Mouse (Mus musculus): ENCODE results near the gene Efna4.

Efna4 gene

DNA sequence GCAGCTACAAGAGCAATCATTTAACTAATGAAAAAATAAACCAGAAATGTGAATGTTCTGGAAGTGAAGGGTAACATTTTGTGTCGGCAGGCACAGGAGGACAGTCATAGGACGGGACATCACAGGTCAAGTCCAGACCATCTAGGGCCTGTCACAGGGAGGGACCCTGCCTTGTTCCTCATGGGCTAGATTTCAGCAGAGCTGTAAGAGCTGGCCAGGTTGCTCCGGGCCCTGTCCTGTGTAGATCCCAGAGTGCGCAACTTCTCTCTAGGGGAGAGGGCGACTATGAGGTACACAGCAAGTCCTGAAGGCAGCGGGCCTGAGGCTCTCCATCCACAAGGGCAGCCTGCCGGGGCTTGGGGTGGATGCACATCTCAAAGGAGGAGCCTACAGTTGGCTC lies 23.8 kb upstream of the Efna4 start, which contains the start of gene Dcst2:
Gene Dcst2, plus strand, starts transcription at position 301 of the 400 bp plus-strand sequence.
- in situ Hi-C loops (cut with MboI), result no loop called here

DNA sequence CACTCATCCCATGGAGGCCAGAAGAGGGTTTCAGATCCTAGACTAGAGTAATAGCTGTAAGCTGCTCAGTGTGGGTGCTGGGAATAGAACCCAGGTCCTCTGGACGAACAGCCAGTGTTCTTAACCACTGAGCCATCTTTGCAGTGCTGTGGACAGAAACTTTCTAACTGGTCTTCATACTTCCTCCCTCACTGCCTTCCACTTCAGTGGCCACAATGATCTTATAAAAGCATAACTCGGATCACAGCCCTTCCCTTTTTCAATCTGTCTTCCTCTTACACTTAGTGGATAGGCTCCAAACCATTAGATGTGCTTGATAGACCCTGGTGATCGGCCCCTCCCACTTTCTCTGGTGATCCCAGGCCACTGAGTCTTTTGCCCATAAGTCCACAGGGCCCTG lies 22.4 kb upstream of the Efna4 start:
- in situ Hi-C loops (cut with MboI), result no loop called here

DNA sequence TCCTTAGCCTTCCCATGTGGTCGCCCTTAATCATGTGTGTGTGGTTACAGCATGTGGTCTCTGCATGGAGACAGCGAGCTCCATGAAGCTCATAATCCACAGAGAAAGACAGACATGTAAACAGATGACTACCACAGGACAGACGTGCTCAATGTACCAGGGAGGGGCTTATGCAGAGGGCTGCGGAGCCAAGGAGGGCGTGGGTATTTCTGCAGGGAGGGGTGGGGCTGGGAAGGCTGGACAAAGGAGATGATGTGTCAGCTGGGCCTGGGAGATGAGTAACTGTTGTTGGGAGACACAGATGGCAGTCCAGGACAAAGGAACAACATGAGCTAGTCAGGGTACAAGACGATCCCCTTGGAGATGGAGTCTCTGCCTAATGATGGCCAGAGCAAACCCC lies 21.8 kb upstream of the Efna4 start:
- in situ Hi-C loops (cut with MboI), result no loop called here

DNA sequence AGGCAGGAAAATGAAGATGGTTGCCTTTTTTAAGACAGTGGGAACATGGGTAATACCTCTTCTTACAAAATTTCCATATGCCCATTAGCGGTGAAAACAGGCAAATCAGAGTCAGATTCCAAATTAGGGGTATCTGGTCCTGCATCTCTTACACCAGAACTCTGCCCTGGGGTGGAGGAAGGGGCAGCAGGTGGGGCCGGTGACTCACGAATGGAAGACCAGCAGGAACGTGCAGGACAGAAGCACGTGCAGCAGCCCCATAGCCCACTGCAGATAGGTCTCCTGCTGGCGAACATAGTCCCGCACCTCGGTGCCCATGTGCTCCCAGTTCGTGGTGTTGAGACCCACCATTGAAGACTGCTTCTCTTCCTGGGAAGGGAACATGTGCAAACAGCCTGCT lies 18.2 kb upstream of the Efna4 start:
- in situ Hi-C loops (cut with MboI), result no loop called here

DNA sequence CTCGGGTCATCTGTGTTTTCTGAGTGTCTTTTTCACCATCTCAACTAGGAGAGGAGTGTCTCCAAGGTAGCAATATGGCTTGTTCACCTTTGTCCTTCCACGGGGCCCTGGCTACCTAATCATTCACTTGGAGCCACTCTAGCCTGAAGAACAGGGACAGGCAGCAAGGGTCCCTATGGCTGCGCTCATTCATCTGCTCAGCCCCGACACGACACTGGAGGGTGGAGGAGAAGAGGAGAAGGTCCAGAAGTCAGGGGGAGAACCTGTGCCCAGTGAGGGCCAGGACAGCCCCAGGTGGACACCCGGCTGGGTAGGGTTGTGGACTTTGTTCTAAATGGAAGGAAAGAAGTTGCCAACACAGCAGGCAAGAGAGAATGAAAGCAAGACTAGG lies 17.7 kb upstream of the Efna4 start:
- in situ Hi-C loops (cut with MboI), result no loop called here

DNA sequence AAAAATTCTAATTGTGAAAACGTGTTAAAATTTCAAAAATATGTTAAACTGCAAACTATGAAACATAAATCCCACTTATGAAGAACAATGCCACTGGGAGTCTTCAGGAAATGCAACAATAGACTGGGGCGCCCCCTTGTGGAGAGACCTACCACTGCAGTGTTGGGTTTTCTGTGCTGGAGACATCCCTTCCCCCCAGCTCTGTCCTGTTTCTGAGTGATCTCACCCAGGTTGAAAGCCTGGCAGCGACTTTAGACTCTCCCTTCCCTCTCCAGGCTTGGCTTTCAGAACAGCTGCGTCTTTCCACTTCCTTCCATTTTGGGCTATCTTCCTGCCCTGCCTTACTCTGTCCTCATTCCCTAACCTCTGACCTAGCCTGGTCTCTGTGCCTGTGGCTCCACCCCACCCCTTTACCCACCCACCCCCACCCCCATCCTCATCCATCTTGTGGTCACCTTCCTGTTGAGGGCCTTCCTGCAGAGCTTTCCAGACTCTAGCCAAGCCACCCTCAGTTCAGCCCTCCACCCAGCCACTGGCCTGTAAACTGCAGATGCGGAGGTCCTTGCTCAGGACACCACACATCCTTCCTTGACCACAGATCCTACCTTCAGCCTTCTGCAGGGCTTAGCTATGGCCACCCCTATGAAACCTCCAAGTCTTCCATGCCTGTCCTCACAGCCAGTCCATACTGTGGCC lies 17.1 kb upstream of the Efna4 start:
- in situ Hi-C loops (cut with MboI), result no loop called here

DNA sequence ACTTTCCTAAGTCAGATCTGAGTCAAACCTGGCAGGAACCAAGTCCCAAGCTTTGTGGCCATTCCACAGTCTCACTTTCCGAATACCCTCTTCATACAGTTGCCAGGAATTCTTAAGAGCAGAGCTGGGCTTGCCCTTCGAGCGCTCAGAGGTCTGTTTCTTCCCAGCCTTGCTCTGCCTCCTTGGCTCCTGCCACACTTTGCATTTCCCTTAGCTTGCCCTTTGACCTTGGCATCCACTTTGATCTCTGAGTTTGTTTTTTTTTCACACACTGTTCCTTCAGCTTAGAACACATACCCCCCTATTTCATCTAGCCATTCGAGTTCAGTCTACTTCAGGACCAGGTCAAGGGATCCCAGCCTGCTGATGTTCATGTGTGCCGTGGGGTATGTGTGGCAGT lies 13.4 kb upstream of the Efna4 start:
- in situ Hi-C loops (cut with MboI), result no loop called here

DNA sequence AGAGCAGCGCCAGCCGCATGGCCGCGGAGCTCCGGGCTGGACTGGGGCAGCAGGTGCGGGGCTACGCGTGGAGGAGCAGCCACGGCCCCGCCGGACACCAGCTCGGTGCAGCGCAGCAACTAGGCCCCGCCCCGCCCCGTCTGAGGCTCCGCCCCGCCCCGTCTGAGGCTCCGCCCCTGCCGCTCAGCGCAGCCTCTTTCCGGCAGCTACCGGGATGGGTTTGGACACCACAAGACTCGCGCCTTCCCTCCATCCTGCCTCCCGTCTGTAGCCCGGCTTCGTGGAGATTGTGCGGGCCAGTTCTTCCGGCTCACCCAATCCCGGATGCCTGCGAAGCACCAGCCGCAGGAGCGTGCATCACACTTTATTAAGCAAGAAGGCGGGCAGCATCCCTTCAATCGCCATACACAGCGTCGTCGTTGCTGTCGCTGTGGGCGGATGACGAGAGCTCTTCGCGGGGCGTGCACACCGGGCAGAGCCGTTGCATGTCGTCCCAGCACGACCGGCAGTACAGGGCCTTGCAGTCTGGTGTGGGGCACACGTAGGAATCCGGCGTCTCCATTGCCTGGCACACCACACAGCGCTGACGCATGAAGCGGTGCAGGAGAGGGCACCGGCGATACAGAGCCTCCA lies 12.2 kb upstream of the Efna4 start, which contains the start of gene Adam15:
Gene Adam15, minus strand, starts transcription at position 128 of the 633 bp plus-strand sequence.
- in situ Hi-C loops (cut with MboI), result loop anchor here (10.0 kb wide), 1 partner anchor 135 kb away; no protein-coding TSS in a partner anchor

- in situ Hi-C loops (cut with MboI), result loop anchor here (10.0 kb wide), 1 partner anchor 136 kb away; no protein-coding TSS in a partner anchor
Measured at GRCm38 (mm10) chr3:89348911-89349868, 11.4 kb upstream of the Efna4 start.

- in situ Hi-C loops (cut with MboI), result loop anchor here (10.0 kb wide), 1 partner anchor 137 kb away; no protein-coding TSS in a partner anchor
Measured at GRCm38 (mm10) chr3:89347916-89348315, 10.1 kb upstream of the Efna4 start.

DNA sequence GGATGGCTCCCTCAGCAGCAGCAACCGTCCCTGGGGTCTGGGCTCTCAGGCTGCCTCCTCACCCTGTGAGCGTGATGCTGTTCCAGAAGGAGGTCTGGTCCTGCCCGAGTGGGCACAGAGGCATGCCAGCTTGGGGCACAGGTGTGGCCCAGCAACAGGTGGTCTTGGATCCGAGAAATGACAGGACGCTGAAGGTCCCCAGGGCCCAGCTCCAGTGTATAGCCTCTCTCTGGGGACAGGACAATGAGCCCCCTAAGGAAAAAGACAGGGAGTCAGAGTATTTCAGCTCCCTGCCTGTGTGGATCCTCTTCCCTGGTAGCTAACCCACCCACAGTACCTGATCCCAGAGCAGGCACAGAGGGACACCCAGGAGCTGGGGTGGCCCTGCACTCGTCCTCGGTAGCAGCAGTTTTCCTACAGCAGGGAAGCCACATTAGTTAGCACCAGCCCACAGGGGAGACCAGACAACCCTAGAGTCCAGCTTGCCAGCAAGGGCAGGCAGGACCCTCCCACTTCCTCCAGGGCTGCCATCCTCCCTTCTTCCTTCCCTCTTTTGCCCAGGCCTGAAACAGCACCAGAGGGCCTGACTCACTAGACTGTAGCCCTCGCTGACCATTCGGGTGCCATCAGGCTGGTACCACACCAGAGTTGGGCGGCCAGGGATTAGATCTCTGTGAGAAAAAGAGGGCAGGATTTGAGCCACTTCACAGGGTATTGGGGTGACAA lies 9.2 kb upstream of the Efna4 start:
- in situ Hi-C loops (cut with MboI), result loop anchor here (10.0 kb wide), 1 partner anchor 138 kb away; no protein-coding TSS in a partner anchor

GRCm38 (mm10) chr3:89343279-89343678 lies 5.5 kb upstream of the Efna4 start:
- in situ Hi-C loops (cut with MboI), result loop anchor here (10.0 kb wide), 1 partner anchor 142 kb away; no protein-coding TSS in a partner anchor

DNA sequence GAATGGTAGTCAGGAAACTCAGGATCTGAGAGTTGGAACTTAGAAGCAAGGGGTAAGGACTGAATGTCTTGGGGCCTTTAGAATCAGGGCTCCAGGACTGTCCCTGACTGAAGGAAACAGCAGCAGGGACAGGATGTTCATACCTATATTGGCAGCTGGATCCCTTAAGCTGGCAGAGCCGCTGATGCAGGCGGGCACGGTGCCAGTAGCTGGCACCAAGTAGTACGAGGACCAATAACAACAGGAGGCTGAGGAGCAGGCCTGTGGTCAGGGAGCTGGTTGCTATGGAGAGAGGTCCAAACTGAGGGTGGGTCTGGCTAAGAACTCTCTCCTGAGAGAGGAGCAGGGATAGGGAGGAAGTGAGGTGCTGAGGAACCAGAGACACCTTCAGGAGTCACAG lies 4.0 kb upstream of the Efna4 start:
- in situ Hi-C loops (cut with MboI), result loop anchor here (10.0 kb wide), 1 partner anchor 143 kb away; no protein-coding TSS in a partner anchor

- in situ Hi-C loops (cut with MboI), result loop anchor here (10.0 kb wide), 1 partner anchor 144 kb away; no protein-coding TSS in a partner anchor
Measured at GRCm38 (mm10) chr3:89340465-89340864, 2.6 kb upstream of the Efna4 start.

GRCm38 (mm10) chr3:89339416-89339815 lies 1.6 kb upstream of the Efna4 start:
- in situ Hi-C loops (cut with MboI), result no loop called here

- in situ Hi-C loops (cut with MboI), result no loop called here
Measured at GRCm38 (mm10) chr3:89337062-89337720, 637 bp downstream of the Efna4 start.

- in situ Hi-C loops (cut with MboI), result no loop called here
Measured at GRCm38 (mm10) chr3:89336529-89336928, 1.3 kb downstream of the Efna4 start.

DNA sequence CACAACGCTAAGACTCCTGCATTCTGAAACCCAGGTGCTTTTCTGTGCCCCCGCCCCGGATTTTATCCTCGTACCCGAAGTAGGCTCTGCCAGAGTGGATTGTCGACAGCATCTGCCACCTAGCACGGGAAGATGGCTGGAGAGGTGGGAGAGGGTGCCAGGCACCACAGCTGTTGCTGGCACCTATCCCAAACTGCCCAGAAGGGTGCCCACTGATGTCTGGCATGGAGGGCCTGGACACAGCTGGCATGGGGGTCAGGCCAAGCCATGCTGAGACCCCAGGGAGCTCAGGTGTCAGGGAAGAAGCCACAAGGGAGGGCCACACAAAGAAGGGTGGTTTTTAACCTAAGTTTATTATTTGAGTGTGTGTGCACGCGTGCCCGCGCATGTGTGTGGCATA lies 4.8 kb downstream of the Efna4 start:
- in situ Hi-C loops (cut with MboI), result no loop called here

DNA sequence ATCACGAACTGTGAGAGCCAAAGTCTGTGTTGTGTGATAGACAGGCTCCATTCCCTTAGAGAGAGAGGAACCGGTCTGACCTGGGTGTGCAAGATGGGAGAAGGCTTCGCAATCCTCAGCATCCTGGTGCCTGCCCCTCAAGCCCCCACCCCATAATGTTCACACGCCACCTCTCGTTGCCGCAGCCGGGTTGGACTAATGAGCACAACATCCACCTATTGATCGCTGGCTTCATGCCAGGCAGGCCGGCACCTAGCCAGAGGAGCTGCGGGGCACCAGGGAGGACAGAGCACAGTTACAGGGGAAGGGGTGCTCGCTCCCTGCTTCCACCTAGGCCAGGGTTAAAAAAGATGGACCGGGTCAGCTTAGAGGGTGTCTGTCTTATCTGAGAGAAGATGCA lies 5.4 kb downstream of the Efna4 start:
- in situ Hi-C loops (cut with MboI), result no loop called here

GRCm38 (mm10) chr3:89332013-89332412 lies 5.8 kb downstream of the Efna4 start:
- in situ Hi-C loops (cut with MboI), result no loop called here

DNA sequence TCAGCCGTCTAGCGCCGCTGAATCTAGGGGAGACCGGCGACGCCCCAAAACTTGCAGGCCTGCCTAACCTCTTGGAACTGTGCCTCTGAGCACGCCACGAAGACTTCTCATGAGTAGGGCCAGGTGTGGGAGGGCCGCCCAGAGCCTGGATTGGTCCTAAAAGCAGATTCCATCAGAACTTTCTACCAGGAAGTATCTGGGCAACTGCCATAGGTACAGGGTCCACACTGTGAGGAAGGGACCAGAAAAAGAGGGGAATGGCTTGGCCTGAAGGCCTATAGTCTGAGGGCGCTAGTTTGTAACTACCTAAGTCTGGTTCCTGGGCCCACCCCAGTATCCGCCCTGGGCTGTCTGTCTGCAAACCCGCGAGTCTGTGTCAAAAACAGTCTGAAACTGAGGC lies 6.3 kb downstream of the Efna4 start:
- in situ Hi-C loops (cut with MboI), result no loop called here

Measured in mature B cell (primary cell).